Comparison of ENCODE assay signal across 19 mouse cellular contexts in the genomic region with DNA sequence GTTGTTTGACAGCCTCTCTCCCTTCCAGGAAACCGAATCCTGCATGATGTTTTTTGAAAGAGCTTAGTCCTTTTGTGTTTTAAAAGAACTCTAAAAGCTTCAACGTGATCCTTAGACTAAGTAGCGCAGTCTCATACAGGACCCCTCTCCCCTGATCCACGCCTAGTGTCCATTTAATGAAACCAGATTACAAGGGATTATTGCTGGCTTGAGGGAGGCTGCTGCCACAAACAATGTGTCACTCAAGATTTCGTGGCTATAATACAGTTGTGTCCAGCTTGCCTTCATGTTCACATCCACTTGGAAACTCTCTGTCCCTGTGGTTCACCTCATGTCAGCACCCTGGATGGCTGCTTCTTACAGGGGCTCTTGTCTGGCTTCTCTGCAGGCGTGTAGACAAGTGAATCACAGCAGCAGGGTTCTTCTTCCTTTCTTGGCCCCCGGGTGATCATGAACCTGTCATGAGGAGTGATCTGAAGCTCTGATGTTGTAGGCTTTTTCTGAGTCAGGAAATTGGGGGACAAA. TPM values are rescaled to one million over a fixed set of nuclear protein-coding genes. Genes with fewer than 3 reads are reported as not detected.
DNase-seq lines count a peak whose midpoint lies in the region; ATAC-seq lines count a peak whose summit lies in the region.
"Had no signal": no experiment of that assay in that cellular context is flagged by ENCODE, and none has a peak within 500 bp of the region (broad histone marks: within the 10 kb centered on the region; RNA-seq: fewer than 3 reads in every experiment).

No protein-coding gene starts in this region.

- no peak overlapping the region for H3K4me2 ChIP-seq in midbrain, embryonic 11.5 days
- no peak overlapping the region for H3K4me2 ChIP-seq in midbrain, embryonic 15.5 days
- H3K4me2 ChIP-seq: embryonic facial prominence, embryonic 12.5 days; forebrain, embryonic 13.5 days; forebrain, embryonic 15.5 days had no signal

- DNase-seq in midbrain, embryonic 11.5 days (ENCODE audit: low spot score, missing footprints), result peak; percentile 80
- DNase-seq in retina, postnatal 1 day, result peak; percentile 65
- DNase-seq in retina, postnatal 7 days (ENCODE audit: low read depth, low spot score), result peak; percentile 41
- no peak for DNase-seq in thymus, postnatal 0 days (ENCODE audit: low spot score)
- DNase-seq: adrenal gland, adult 8-10 months; adrenal gland, postnatal 14 days; adrenal gland, postnatal 36 days; cerebellum, adult 11-12 months; cerebellum, adult 2 months; cerebellum, adult 9-10 months; cerebellum, postnatal 10 days; cerebellum, postnatal 25 days; forebrain, postnatal 0 days had no signal

- no peak overlapping the region for H3K27ac ChIP-seq in midbrain, embryonic 11.5 days (ENCODE audit: low read depth, low read length)
- H3K27ac ChIP-seq in midbrain, embryonic 15.5 days, result no peak overlapping the region
- H3K27ac ChIP-seq: embryonic facial prominence, embryonic 10.5 days; embryonic facial prominence, embryonic 12.5 days; forebrain, embryonic 13.5 days; forebrain, embryonic 15.5 days had no signal

- no peaks in the 10 kb centered on the region for H3K9me3 ChIP-seq in midbrain, embryonic 11.5 days (ENCODE audit: control insufficient read depth, low read length)
- H3K9me3 ChIP-seq in midbrain, embryonic 15.5 days, result no peaks in the 10 kb centered on the region
- H3K9me3 ChIP-seq: embryonic facial prominence, embryonic 10.5 days; embryonic facial prominence, embryonic 12.5 days; forebrain, embryonic 13.5 days; forebrain, embryonic 15.5 days had no signal

- H3K4me1 ChIP-seq in midbrain, embryonic 11.5 days (ENCODE audit: control insufficient read depth, insufficient read depth, low read length), result no peaks in the 10 kb centered on the region
- no peaks in the 10 kb centered on the region for H3K4me1 ChIP-seq in midbrain, embryonic 15.5 days
- H3K4me1 ChIP-seq: embryonic facial prominence, embryonic 10.5 days; embryonic facial prominence, embryonic 12.5 days had no signal

- H3K4me3 ChIP-seq in midbrain, embryonic 11.5 days (ENCODE audit: low read depth, low read length), result no peak overlapping the region
- H3K4me3 ChIP-seq in midbrain, embryonic 15.5 days, result no peak overlapping the region
- H3K4me3 ChIP-seq: embryonic facial prominence, embryonic 10.5 days; embryonic facial prominence, embryonic 12.5 days; forebrain, embryonic 13.5 days; forebrain, embryonic 15.5 days had no signal

- H3K27me3 ChIP-seq in midbrain, embryonic 11.5 days (ENCODE audit: control insufficient read depth, insufficient read depth, low read length), result no peaks in the 10 kb centered on the region
- H3K27me3 ChIP-seq in midbrain, embryonic 15.5 days (replicated peaks), result no peaks in the 10 kb centered on the region
- H3K27me3 ChIP-seq: embryonic facial prominence, embryonic 12.5 days; forebrain, embryonic 13.5 days; forebrain, embryonic 15.5 days had no signal

- WGBS in midbrain, embryonic 11.5 days, result 42% methylated on average over 7 of the region's 7 CpGs
- 35% methylated on average over 7 of the region's 7 CpGs for WGBS in midbrain, embryonic 15.5 days

- H3K36me3 ChIP-seq in midbrain, embryonic 11.5 days (ENCODE audit: control insufficient read depth, insufficient read depth, low read length), result no peaks in the 10 kb centered on the region
- no peaks in the 10 kb centered on the region for H3K36me3 ChIP-seq in midbrain, embryonic 15.5 days (replicated peaks)
- H3K36me3 ChIP-seq: embryonic facial prominence, embryonic 10.5 days; embryonic facial prominence, embryonic 12.5 days; forebrain, embryonic 15.5 days had no signal

- ATAC-seq in midbrain, embryonic 11.5 days (ENCODE audit: low FRiP score), result no peak
- ATAC-seq in midbrain, embryonic 15.5 days (replicated peaks), result no peak
- ATAC-seq: activated CD4-positive, CD25-positive, alpha-beta regulatory T cell, adult 4 months; forebrain, embryonic 13.5 days; forebrain, embryonic 15.5 days; forebrain, postnatal 0 days had no signal

- H3K9ac ChIP-seq in midbrain, embryonic 11.5 days (ENCODE audit: low read length), result no peak overlapping the region
- H3K9ac ChIP-seq in midbrain, embryonic 15.5 days, result no peak overlapping the region
- H3K9ac ChIP-seq: embryonic facial prominence, embryonic 12.5 days; forebrain, embryonic 13.5 days; forebrain, embryonic 15.5 days; forebrain, postnatal 0 days had no signal

RNA-seq across cellular contexts. Expression of a gene that starts 8.3 kb away (rescaled TPM):
- 11.7 and 12.0 TPM in 2 replicates for polyA plus RNA-seq in midbrain, embryonic 11.5 days (2014; fragmentation: Nextera tagmentation; extraction: Ambion mirVana)
- polyA plus RNA-seq in midbrain, embryonic 15.5 days (2015; fragmentation: Nextera tagmentation; extraction: Ambion mirVana), result 16.1 and 16.5 TPM in 2 replicates
- polyA plus RNA-seq in thymus, postnatal 0 days (2015; fragmentation: Nextera tagmentation; extraction: Ambion mirVana), result 4.0 TPM in 2 replicates

RNA-seq across cellular contexts. Expression of a gene that starts 54.6 kb away (rescaled TPM):
- 67.0 and 68.8 TPM in 2 replicates for polyA plus RNA-seq in midbrain, embryonic 11.5 days (2014; fragmentation: Nextera tagmentation; extraction: Ambion mirVana)
- 80.8 and 81.4 TPM in 2 replicates for polyA plus RNA-seq in midbrain, embryonic 15.5 days (2015; fragmentation: Nextera tagmentation; extraction: Ambion mirVana)
- polyA plus RNA-seq in thymus, postnatal 0 days (2015; fragmentation: Nextera tagmentation; extraction: Ambion mirVana), result 63.2 and 69.0 TPM in 2 replicates
